Mouse (Mus musculus) erythroblast, embryonic 14.5 days (primary cell): ENCODE results near the gene Lrfn5.

Source experiments
- GATA1 ChIP-seq: IDR thresholded peaks from 2 replicates; pipeline ENCODE4 v1.6.1; 2012; ENCODE audit warnings: low read length, inconsistent platforms, mixed read lengths
- TAL1 ChIP-seq: IDR thresholded peaks from 3 replicates; pipeline ENCODE4 v1.6.1; 2012; ENCODE audit warnings: low read length, inconsistent platforms, mixed read lengths

DNA sequence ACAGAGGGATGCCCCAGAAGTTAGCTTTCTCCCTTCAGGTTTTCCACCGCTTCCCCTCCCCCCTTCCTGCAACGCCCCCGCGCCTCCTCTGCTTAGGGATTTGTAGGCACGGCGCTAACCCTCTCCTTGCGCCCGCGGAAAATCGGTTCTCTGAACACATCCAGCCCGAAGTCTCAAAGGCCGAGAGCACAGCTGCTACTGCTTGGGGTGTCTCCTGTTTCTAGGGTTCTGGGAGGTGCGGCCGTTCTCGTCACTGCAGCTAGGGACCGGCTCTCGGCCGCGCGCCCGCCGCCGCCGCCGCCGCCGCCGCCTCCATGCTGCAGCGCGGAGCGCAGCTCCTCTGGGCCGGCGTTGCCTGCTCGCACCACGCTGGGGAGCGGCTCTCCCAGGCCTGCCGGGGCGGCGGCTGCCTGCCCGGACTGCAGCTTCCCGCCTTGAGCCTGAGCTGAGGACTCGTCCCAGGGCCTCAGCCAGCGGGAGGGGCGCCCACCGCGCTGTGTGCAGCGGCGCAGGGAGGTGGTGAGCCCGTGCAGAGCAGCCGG, at the start of gene Lrfn5:
- TF ChIP-seq GATA1, result no peak
- no peak for TF ChIP-seq TAL1
